Mouse (Mus musculus): ENCODE measurements around the gene Ppp1r26.
A peak's percentile ranks its signal among the peaks of the same experiment; 100 is the strongest.

Ppp1r26 gene

GRCm38 (mm10) chr2:28446515-28447314 is at the start of gene Ppp1r26:
Gene Ppp1r26 (plus strand): TSS chr2:28446800.
- ATAC-seq (ENCODE audit: insufficient number of reproducible peaks, low FRiP score, low TSS enrichment) = peak; percentile 37; the same call in 1 of the 2 replicates

- no peak for ATAC-seq (ENCODE audit: insufficient number of reproducible peaks, low FRiP score, low TSS enrichment)
Observed at GRCm38 (mm10) chr2:28396928-28397327, 49.7 kb upstream of the Ppp1r26 start.

- no peak for ATAC-seq (ENCODE audit: insufficient number of reproducible peaks, low FRiP score, low TSS enrichment)
Observed at GRCm38 (mm10) chr2:28397417-28398119, 49.0 kb upstream of the Ppp1r26 start.

- no peak for ATAC-seq (ENCODE audit: insufficient number of reproducible peaks, low FRiP score, low TSS enrichment)
Observed at GRCm38 (mm10) chr2:28401647-28402046, 45.0 kb upstream of the Ppp1r26 start.

GRCm38 (mm10) chr2:28402128-28402527 is 44.5 kb upstream of the Ppp1r26 start:
- ATAC-seq (ENCODE audit: insufficient number of reproducible peaks, low FRiP score, low TSS enrichment) = no peak

- no peak for ATAC-seq (ENCODE audit: insufficient number of reproducible peaks, low FRiP score, low TSS enrichment)
Observed at GRCm38 (mm10) chr2:28407796-28408195, 38.8 kb upstream of the Ppp1r26 start.

GRCm38 (mm10) chr2:28409144-28409543 is 37.5 kb upstream of the Ppp1r26 start:
- no peak for ATAC-seq (ENCODE audit: insufficient number of reproducible peaks, low FRiP score, low TSS enrichment)

GRCm38 (mm10) chr2:28409566-28409965 is 37.0 kb upstream of the Ppp1r26 start:
- ATAC-seq (ENCODE audit: insufficient number of reproducible peaks, low FRiP score, low TSS enrichment) = no peak

- ATAC-seq (ENCODE audit: insufficient number of reproducible peaks, low FRiP score, low TSS enrichment) = no peak
Observed at GRCm38 (mm10) chr2:28412936-28413335, 33.7 kb upstream of the Ppp1r26 start.

GRCm38 (mm10) chr2:28414116-28414756 is 32.4 kb upstream of the Ppp1r26 start:
- no peak for ATAC-seq (ENCODE audit: insufficient number of reproducible peaks, low FRiP score, low TSS enrichment)

- no peak for ATAC-seq (ENCODE audit: insufficient number of reproducible peaks, low FRiP score, low TSS enrichment)
Observed at GRCm38 (mm10) chr2:28414757-28415137, 31.9 kb upstream of the Ppp1r26 start.

- peak; percentile 57 for ATAC-seq (ENCODE audit: insufficient number of reproducible peaks, low FRiP score, low TSS enrichment)
Observed at GRCm38 (mm10) chr2:28415387-28416024, 31.1 kb upstream of the Ppp1r26 start.

- ATAC-seq (ENCODE audit: insufficient number of reproducible peaks, low FRiP score, low TSS enrichment) = no peak
Observed at GRCm38 (mm10) chr2:28416511-28416910, 30.1 kb upstream of the Ppp1r26 start.

GRCm38 (mm10) chr2:28418034-28418433 is 28.6 kb upstream of the Ppp1r26 start:
- peak; percentile 42 for ATAC-seq (ENCODE audit: insufficient number of reproducible peaks, low FRiP score, low TSS enrichment)

GRCm38 (mm10) chr2:28419898-28420297 is 26.7 kb upstream of the Ppp1r26 start:
- ATAC-seq (ENCODE audit: insufficient number of reproducible peaks, low FRiP score, low TSS enrichment) = peak; percentile 9; the same call in 1 of the 2 replicates

GRCm38 (mm10) chr2:28423167-28423566 is 23.4 kb upstream of the Ppp1r26 start:
- ATAC-seq (ENCODE audit: insufficient number of reproducible peaks, low FRiP score, low TSS enrichment) = no peak

- no peak for ATAC-seq (ENCODE audit: insufficient number of reproducible peaks, low FRiP score, low TSS enrichment)
Observed at GRCm38 (mm10) chr2:28427226-28427625, 19.4 kb upstream of the Ppp1r26 start.

- no peak for ATAC-seq (ENCODE audit: insufficient number of reproducible peaks, low FRiP score, low TSS enrichment)
Observed at GRCm38 (mm10) chr2:28430846-28431245, 15.8 kb upstream of the Ppp1r26 start.

GRCm38 (mm10) chr2:28432811-28433210 is 13.8 kb upstream of the Ppp1r26 start:
- ATAC-seq (ENCODE audit: insufficient number of reproducible peaks, low FRiP score, low TSS enrichment) = no peak

- no peak for ATAC-seq (ENCODE audit: insufficient number of reproducible peaks, low FRiP score, low TSS enrichment)
Observed at GRCm38 (mm10) chr2:28433512-28433911, 13.1 kb upstream of the Ppp1r26 start.

GRCm38 (mm10) chr2:28435401-28435800 is 11.2 kb upstream of the Ppp1r26 start:
- ATAC-seq (ENCODE audit: insufficient number of reproducible peaks, low FRiP score, low TSS enrichment) = no peak
